Mouse (Mus musculus): ENCODE measurements around the gene Agbl2.

DNA sequence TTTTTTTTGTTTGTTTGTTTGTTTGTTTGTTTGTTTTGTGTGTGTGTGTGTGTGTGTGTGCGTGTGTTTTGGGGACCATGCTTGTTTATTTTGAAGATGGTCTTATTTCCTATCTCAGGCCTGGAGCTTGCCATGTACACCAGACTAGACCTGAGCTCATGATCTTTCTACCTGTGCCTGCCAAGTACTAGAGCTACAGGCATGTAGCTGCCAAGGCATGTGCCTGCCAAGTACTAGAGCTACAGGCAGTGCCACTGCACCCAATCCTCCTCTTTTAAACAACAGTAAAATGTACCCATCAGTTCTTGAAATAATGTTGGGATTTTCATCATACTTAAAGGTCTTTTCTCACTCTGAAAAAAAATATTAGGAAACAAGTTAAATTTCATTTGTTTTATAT lies 91.5 kb downstream of the Agbl2 start:
- no peak for TF ChIP-seq CTCF (IDR thresholded peaks at IDR 0.05; ENCODE audit: low read depth)
- no peak for TF ChIP-seq EP300 (IDR thresholded peaks at IDR 0.05; ENCODE audit: low read depth)

Data from liver, postnatal 0 days (tissue).